Mouse (Mus musculus): ENCODE data around the gene Epsti1. TPM values are rescaled to one million over a fixed set of nuclear protein-coding genes. Genes with fewer than 3 reads are reported as not detected.

Gene Epsti1
- total RNA-seq (2021): 1 to 10 TPM in 1 of 2 experiments, under 1 TPM in 1; 0.45 to 3.2 TPM
- long read RNA-seq, experiment 1: 0 reads
- long read RNA-seq, experiment 2, partial matches to known transcripts: 0 of 1 reads
- long read RNA-seq, experiment 2, other reads (novel, unspliced or antisense): 0 of 1 reads

DNA sequence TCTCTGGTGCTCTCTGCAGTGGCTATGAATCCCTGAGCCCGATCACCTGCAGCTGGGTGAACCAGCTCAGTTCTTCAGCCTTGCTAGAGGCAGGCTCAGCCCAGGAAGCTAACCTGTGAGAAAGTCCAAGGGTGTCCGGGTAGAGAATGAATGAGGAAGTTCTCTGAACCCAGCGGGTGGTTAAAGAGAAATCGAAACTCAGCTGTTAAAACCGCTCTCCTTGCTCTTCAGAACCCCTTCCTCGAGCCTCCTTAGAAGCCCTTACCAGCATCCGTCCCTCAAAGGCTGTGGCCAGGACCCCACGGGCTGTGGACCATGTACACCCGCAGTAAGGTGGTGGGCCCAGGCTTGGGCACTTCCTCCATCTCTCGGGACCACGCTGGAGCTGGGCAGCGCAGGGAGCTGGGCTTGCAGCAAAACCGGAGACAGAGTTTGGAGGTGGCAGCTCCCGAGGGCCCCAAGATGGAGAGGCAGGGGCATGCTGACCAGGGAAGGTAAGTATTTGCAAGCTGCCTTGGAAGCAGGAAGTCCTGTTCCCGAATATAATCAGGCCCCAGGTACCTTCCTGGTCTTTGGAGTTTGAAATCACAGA lies at the start of gene Epsti1:
Gene Epsti1 (plus strand): TSS at position 69 of the 592 bp plus-strand sequence.
- peak; percentile 11 to 22 for DNase-seq

DNA sequence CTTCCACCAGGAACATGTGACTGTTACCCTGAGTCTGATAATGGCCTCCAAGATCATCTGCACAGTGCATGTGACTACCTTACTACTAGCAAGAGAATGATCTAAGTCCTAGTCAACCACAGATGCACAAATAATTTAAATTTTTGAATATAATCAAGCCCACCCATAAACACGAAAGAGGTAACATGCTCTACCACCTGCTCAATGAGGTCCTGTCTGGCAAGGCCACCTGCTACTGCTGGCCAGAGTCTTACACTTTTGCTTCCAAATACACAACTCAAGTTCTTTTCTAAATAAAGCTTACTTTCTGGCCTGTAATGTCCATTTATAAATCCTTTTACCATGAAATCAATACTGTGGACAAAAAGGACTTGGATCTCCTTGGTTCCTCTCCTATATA lies 44.1 kb upstream of the Epsti1 start:
- no peak for DNase-seq

DNA sequence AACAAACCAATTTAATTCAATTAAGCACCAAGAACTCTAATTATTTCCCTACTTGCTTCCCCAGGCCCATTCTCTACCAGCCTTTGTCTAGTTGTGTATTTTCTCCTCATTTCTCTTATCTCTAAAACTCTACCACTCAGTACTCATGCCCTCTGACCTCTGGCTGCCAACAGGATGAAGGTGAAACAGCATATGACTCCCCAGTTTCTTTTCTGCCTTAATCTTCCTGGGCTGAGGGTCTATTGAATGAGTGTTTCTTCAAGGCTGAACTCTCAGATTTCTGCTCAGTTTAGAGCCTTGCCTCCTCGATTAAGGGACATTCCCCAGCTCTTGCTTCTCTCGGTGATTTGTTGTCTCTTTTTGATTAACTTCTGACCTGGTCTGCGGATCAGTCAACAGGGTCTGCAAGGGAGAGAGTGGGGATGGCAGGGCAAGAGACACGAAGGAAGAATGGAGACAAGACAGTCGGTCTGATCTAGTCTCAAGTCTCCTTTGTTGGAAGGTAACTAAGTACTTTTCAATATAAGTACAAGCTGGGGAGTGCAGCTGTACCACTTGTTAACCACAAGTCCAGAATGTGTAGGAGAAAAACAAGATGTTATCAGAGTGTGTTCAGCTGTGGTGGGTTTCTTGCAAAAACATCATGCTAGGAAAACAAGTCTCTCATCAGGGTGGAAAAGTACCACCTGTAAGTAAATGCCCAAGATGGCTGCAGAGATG lies 43.0 kb upstream of the Epsti1 start:
- DNase-seq: no peak

DNA sequence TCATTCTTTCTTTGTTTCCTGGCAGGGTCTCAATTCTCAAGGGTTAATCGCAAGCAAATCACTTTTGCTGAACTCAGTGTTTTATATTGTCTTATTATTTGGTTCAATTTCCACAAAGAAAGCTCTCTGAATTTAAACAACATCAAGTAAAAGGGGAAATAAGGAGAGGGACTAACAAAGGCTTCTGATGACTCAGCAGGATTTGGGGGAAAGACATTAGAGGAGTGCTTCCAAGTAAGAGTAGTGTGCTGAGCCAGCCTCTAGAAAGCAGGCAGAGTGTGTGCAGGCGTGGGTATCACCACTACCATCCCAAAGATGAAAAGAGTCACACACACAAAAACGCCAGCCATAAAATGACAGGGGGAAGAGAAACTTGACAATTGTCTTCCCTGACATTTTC lies 40.0 kb upstream of the Epsti1 start:
- DNase-seq: peak; percentile 16 to 31

DNA sequence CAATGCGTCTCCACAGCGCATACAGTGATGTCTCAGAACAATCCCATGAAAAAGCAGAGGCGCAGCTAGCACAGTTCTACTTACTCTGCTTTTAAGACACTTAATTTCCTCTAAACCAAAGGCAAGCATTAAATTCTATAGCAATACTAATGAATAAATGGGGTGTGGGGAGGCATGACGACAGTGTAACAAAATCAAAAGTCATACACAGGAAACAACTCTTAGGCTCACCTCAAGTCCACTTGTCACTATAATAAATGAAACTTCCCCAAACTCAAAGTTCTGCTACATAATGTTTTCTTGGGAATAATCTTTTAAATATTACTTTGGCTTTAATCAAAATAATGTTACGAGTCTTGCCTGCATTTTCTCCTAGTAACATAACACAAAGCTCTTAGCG lies 39.5 kb upstream of the Epsti1 start:
- DNase-seq: no peak

DNA sequence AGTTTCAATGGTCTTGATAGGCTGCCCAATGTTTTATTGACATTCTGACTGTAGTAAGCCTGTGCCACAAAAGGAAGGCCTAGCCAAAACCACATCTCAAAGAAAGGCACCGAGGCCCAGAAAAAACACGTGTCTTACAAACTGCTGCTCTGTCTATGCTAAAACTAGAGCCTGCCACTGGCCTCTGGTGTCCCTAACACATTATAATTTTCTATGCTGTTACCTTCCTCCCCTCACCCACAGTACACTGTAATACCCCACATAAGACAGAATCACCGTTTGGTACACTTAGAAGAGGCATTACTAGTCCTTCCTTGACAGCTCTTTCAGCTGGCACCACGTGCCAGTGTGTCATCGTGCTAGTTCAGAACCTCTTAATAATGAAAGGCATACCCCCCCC lies 36.4 kb upstream of the Epsti1 start:
- no peak for DNase-seq

DNA sequence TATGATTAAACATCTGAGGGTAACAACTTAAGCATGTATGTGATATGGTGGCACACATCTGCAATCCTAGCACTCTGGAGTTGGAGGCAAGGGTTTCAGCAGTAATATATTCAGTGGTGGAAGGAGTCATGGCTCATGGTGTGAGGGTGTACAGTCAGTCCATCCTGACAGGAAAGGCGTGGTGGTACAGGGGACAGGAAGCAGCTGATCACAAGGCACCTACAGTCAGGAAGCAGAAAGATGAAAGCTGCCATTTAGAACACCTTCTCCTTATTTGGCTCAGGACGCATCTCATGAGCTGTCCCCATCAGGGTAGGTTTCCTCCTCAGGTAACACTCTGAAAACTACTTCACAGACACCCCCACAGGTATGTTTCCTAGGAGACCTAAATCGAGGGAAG lies 33.1 kb upstream of the Epsti1 start:
- no peak for DNase-seq

DNA sequence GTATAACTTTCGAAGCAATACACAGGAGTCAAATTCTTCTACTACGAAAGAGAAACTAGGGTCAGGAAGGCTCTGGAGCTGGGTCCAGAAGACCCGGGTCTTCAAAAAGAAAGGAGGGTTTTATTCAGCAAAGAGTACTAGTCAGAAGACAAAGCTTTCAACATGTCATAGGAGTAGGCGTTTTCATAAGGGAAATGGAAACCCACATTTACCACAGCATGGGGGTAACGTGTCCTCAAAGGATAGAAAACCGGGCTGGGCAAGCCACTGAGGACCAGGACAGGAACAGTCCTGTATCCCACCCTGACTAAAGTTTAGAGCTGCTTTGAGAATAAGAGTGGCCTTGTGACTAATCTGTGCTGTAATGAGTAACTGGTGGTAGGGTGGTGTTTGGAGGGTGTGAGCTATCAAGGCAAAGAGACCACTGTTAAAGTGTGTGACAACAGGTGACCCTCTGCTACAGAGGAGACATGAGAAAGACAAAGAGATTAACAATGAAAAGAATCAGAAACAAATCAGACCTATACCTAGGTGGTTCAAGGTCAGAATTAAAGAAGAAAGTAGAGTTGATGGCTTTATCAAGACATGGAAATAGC lies 32.6 kb upstream of the Epsti1 start:
- DNase-seq: no peak

DNA sequence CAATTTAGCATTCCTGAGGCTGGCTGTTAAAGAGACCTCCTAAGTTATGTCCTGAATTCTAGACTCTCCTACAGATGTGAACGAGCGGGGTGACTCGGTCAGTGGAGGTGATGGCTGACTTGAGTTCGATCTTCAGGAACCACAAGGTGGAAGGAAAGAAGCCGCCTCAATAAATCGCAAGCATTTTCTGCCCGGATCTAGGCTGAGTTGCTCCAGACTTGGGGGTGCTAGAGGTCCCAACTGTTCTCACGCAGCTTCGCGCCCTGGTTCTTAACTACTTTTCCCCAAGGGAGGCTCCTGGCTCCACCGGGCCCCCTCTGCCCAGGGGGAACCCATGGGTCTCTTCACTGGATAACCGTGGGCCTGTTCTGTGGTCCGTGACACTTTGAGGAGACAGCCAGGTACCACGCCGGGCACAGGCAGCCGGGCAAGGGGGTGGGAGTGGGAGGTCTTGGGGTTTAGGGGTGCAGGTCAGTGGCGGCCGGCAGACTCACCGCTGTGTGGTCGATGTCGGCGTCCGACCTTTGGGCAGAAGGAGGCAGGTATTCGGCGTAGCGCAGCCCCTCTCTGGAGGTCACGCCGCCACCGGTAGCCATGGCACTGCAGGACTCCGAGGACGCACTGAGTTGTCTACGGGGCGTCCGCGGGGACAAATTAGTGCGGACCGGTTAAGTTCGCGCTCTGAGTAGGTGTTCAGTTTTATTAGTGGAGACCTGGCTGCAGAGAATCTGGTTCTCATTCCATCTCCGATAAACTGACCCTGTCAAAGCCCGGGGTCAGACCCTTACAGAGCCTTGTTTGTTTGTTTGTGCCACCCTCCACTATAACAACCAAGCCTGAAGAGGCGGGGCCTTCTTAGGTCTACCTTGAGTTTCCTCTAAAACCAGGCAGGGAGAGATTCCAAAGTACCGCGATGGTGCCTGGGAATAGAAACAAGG lies 29.5 kb upstream of the Epsti1 start, which contains the start of gene Dnajc15:
Gene Dnajc15 (minus strand): TSS at position 822 of the 938 bp plus-strand sequence.
- peak; percentile 90 to 95 for DNase-seq

DNA sequence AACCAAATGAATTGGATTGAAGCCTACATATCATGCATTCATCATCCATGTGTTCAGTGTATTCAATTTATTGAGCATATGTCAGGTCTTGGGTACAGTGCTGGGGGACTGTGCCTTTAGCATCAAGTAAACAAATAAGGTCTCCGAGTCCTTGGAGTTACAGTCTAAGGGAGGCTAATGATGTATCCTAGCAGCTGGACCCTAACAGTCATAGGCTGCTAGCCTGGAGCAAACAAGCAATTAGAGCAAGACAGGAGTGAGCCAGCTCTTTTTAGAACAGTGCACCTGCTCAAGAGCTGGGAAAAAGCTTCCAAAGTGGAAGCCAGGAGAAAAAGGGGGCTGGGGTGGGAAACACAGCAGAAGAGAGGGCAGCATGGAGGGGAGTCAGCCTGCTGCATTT lies 27.8 kb upstream of the Epsti1 start:
- DNase-seq: no peak

DNA sequence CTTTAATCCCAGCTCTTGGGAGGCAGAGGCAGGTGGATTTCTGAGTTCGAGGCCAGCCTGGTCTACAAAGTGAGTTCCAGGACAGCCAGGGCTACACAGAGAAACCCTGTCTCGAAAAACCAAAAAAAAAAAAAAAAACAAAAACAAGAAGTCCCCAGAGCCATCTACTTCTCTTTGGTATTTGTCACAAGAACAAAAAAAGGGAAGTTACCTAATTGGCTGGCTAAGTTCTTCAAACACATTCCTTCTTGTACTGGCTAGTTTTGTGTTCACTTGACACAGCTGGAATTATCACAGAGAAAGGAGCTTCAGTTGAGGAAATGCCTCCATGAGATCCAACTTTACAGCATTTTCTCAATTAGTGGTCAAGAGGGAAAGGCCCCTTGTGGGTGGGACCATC lies 26.2 kb upstream of the Epsti1 start:
- DNase-seq: peak in 1 of 2 experiments; percentile 8

DNA sequence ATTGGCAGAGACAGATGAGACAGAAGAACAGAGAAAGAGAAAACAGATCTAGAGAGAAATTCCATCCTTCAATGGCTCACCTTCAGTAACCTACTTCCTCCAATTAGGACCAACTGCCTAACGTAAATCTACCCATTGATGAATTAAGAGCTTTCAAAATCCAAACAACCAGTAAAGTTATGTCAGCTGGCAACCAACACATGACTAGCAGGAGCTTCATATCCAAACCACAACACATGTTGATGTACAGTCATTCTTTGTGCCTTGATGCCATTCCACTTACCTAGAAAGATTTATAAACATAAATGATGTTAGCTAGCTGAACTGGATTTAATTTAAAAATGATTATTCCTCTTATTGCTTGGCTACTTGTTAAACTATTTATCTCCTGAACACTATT lies 22.0 kb upstream of the Epsti1 start:
- DNase-seq: no peak

DNA sequence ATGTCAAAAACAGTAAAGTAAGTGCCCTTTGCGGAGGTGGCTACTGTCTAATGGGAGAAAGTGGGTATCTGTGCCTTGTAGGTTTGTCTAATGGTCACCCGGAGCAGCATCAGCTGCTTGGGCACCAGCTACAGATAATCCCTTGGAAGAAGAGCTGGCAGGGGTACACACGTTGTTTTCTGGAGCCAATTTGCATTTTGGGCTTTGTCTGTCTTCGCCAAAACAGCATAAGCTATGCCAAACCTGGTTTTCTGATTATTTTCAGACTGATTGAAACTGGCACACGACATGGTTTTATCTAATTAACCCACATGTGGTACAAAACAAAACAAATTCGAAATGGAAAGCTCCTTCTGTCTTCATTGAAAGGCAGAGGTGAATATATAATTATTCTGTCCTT lies 21.4 kb upstream of the Epsti1 start:
- no peak for DNase-seq

DNA sequence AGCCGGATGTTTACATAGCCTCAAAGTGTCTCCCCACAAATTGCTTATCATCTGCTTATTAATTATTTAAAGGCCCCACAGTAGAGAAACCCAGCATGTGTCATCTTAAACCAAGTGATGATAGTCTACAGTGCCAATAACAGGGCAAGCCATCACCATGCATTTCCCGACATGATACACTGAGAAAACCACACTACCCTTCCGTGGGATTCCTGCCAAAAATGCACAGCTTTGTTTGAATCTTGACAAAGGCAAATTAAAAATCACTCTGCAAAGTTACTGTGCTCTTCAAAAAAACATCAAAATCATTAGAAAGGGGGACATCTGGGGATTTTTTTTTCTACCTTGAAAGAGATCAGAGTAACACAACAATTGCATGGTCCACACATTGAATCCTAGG lies 17.7 kb upstream of the Epsti1 start:
- no peak for DNase-seq

DNA sequence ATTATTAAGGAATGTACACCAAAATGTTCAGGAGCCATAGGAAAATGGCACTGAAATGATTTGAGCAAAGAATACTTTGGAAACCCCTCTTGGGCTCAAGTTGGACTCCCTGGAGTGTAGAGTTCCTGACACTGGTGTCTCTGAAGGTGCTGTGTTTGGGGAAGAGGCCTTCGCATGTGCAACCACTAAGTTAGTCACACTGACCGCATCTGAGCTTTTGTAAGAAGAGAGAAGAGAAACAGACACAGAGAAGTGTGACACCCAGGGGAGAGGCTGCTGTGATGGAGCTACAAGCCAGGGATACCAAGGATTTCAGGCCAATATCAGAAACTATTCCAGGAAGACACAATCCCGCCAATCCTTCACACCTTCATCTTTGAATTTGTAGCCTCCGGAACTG lies 17.1 kb upstream of the Epsti1 start:
- no peak for DNase-seq

DNA sequence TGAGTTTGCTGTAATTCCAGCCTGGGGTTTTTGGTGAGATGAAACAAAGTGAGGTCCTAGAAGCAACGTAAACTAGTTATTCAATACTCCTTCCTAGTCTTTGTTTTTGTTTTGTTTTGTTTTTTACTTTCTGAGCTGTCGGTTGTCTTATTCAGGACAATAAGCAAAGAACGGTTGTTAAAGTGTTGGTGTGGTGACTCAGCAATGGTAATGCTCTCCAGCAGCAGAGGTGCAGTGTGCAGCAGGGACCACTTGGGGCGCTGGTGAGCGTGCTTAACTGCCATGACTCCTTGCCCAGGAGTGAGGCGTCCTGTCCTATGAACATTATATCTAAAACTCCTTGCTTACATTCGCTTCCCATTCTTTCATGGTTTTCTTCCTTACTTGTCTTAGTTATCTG lies 14.1 kb upstream of the Epsti1 start:
- DNase-seq: no peak

DNA sequence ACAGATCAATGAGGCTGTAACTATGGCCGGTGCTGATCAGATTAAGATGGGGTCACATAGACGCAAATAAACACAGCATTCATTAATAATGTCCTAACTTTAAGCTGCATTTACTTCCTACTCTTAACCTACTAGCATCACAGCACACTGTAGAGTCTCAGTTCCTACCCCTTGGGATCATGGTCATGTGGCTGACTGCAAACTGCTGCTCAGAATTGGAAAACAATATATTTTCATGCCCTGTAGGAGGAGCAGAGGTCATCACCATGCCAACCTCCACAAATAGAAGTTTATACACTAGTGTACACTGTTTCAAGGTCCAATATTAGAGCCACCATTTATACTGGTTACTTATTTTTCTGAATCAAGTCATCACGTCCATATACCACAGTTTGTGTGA lies 8.1 kb upstream of the Epsti1 start:
- no peak for DNase-seq

DNA sequence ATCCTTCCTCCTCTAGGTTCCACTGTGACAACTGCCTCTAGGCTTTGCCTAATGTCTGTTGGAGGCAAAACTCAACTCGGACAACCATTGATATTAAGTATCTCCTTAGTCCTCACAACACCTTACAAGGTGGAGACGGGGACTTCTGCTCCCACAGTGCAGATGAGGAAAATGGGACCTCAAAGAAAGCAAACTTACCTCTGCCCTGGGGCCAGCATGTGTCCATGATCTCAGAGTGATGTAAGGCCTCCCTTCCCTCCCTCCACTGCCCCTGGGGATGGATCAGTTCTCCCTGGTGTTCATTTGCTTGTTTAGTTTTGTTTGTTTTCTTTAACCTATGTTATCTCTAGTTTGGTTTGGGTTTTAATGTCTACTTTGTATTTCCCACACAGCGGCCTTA lies 1.5 kb upstream of the Epsti1 start:
- no peak for DNase-seq

DNA sequence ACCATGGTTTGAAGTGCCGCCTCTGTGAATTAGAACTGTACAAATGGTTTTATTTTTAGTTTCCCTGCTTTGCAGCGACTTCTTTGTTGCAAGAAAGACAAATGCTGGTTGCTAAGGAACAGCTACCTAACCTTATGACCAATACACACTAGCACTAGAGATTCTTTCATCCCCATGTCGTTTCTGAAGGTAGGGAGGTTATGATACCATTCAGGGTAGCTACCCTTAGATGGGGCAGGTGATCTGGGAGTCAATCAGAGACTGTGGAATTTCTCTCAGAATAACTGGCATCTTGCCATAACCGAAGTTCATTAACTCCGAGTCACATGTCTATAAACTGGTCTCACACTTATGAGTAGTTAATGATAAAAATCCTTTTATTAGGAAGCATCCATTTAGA lies 1.4 kb downstream of the Epsti1 start:
- no peak for DNase-seq

DNA sequence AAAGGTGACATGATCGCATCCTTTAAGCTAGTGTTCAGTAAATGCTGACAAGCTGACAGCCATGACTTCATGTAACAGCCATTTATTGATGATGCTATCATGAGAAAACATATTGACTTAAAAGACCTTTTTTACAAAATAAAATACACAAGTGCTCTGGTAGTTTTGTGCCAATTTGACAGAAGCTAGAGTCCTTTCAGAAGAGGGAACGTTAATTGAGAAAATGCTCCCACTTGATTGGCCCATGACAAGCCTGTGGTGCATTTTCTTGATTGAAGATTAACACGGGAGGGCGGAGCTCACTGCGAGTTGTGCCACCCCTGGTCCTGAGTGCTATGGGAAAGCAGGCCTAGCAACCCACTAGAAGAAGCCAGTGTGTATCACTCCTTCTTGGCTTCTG lies 2.5 kb downstream of the Epsti1 start:
- DNase-seq: no peak

DNA sequence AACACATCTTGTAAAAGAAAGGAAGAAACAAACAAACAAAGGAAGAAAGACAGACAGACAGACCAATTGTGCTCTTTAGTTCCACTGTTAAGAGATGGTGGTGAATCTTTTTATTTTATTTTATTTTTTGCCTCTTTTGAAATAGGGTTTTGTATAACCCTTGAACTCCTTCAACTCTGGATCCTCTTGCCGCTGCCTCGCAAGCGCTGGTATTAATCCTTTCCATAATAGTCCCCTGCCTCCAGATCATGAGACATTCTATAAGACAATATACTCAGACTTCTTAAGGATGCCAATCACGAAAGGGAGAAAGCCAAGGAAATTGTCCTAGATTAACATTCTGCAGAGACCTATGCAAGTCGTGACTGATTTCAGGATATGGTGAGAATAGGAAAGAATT lies 11.7 kb downstream of the Epsti1 start:
- no peak for DNase-seq

DNA sequence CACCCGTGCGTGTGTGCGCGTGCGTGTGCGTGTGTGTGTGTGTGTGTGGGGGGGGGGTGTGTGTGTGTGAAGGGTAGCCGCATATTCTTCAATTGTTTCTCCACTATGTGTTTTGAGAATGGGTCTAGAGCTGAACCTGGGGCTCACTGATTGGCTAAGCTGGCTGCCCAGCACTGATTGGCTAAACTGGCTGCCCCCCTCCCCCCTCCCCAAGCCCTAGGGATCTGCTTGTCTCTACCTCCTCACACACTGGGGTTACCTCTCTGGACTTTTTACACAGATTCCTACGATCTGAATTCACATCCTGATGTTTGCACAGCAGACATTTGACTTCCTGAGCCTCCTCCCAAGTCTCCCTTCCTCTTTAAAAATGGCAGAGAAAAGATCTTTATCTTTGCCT lies 17.6 kb downstream of the Epsti1 start:
- no peak for DNase-seq

Data from heart, adult 18-20 months (tissue).